7 mouse cellular contexts compared by ENCODE assay signal in the genomic region with DNA sequence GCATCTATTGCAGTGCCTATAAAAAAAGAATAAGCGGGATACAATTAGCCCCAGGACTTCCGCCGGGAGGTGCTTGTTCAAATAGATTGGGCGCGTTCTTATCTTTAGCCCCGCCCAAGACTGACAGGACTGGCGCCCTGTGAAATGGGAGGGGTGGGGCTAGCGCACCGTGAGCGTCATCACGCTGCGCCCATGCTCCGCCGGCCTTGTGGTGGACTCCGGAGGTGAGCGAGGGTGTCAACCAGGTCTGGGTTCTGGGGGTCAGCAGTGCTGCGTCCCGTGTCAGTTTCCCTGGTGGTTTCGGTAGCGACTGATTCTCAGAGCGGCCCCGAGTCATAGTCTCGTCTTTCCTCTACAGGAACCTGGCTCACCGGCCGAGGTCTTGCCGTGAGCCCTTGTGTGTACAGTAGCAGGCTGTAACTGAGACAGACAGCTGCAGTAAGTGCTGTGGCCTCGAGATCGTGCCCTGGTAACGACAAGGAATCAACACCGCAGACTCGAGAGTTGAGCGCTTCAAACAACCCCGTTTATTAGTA. TPM values are rescaled to one million over a fixed set of nuclear protein-coding genes. Genes with fewer than 3 reads are reported as not detected.
DNase-seq lines count a peak whose midpoint lies in the region; ATAC-seq and TF ChIP-seq lines count a peak whose summit lies in the region.

Gene Mrps17, plus strand, starts transcription at position 172 of the 536 bp plus-strand sequence.

- peak; percentile 97 for ATAC-seq in intestine, postnatal 0 days
- peak; percentile 97 for ATAC-seq in midbrain, embryonic 12.5 days (ENCODE audit: low FRiP score, low read depth)

- under 1% methylated on average over 33 of the region's 33 CpGs for WGBS in embryonic facial prominence, embryonic 10.5 days
- WGBS in intestine, postnatal 0 days = under 1% methylated on average over 33 of the region's 33 CpGs
- under 1% methylated on average over 33 of the region's 33 CpGs for WGBS in midbrain, embryonic 12.5 days
- WGBS in small intestine, adult 2 months = under 1% methylated on average over 33 of the region's 33 CpGs

- DNase-seq in adrenal gland, postnatal 10 days = peak; percentile 96
- DNase-seq in embryonic facial prominence, embryonic 10.5 days (ENCODE audit: low spot score) = peak; percentile 94
- DNase-seq in gonadal fat pad, adult 2 months (ENCODE audit: low read depth) = no peak
- DNase-seq in left cerebral cortex, postnatal 4 days = peak; percentile 93

- H3K36me3 ChIP-seq in embryonic facial prominence, embryonic 10.5 days (replicated peaks) = peaks cover 36% of the 10 kb centered on the region
- H3K36me3 ChIP-seq in intestine, postnatal 0 days (ENCODE audit: control insufficient read depth, insufficient read depth) = peaks cover 27% of the 10 kb centered on the region; the same call in 1 of the 2 replicates
- peaks cover 32% of the 10 kb centered on the region for H3K36me3 ChIP-seq in midbrain, embryonic 12.5 days
- H3K36me3 ChIP-seq in small intestine, adult 2 months (ENCODE audit: control insufficient read depth, insufficient read depth, low read length) = peaks cover 9% of the 10 kb centered on the region

- H3K27ac ChIP-seq in embryonic facial prominence, embryonic 10.5 days (replicated peaks) = peak within 1 kb of the TSS; percentile 85
- H3K27ac ChIP-seq in intestine, postnatal 0 days (ENCODE audit: low read depth, low read length) = peak within 1 kb of the TSS; percentile 37; the same call in 1 of the 2 replicates
- H3K27ac ChIP-seq in midbrain, embryonic 12.5 days (replicated peaks) = no peak within 1 kb of the TSS
- H3K27ac ChIP-seq in small intestine, adult 2 months (ENCODE audit: insufficient read depth, low read depth, low read length) = peak within 1 kb of the TSS; percentile 17; the same call in 1 of the 2 replicates

- H3K4me3 ChIP-seq in embryonic facial prominence, embryonic 10.5 days = peak within 1 kb of the TSS; percentile 89
- peak within 1 kb of the TSS; percentile 61 for H3K4me3 ChIP-seq in intestine, postnatal 0 days (ENCODE audit: low read depth, low read length)
- H3K4me3 ChIP-seq in midbrain, embryonic 12.5 days = peak within 1 kb of the TSS; percentile 81
- H3K4me3 ChIP-seq in small intestine, adult 2 months (ENCODE audit: low read depth, low read length) = peak within 1 kb of the TSS; percentile 98

- H3K4me2 ChIP-seq in intestine, postnatal 0 days (replicated peaks; ENCODE audit: low read depth) = peak within 1 kb of the TSS; percentile 70
- peak within 1 kb of the TSS; percentile 69 for H3K4me2 ChIP-seq in midbrain, embryonic 12.5 days (replicated peaks)

- H3K27me3 ChIP-seq in embryonic facial prominence, embryonic 10.5 days (replicated peaks; ENCODE audit: low read depth, poor library complexity, severe bottlenecking) = no peaks in the 10 kb centered on the region
- H3K27me3 ChIP-seq in intestine, postnatal 0 days (replicated peaks; ENCODE audit: control insufficient read depth, insufficient read depth, low read length) = no peaks in the 10 kb centered on the region
- 0 out of 2 replicates have a peak, but pooled peaks cover under 1% of the 10 kb centered on the region for H3K27me3 ChIP-seq in midbrain, embryonic 12.5 days
- no peaks in the 10 kb centered on the region for H3K27me3 ChIP-seq in small intestine, adult 2 months (ENCODE audit: control insufficient read depth, insufficient read depth, low read length)

- TF ChIP-seq POLR2A in small intestine, adult 2 months (IDR thresholded peaks at IDR 0.05; ENCODE audit: low read depth, low read length) = peak; percentile 62

- 0 out of 2 replicates have a peak, but pooled peaks have one; percentile 16 for TF ChIP-seq CTCF in intestine, postnatal 0 days (IDR thresholded peaks at IDR 0.05; ENCODE audit: low read depth)
- TF ChIP-seq CTCF in small intestine, adult 2 months (IDR thresholded peaks at IDR 0.05; ENCODE audit: extremely low read depth, insufficient read length, insufficient replicate concordance, low read depth, low read length) = no peak

- intact Hi-C loops in left cerebral cortex, postnatal 4 days (cut with DNase I) = no loop called here

- H3K9me3 ChIP-seq in embryonic facial prominence, embryonic 10.5 days = no peaks in the 10 kb centered on the region
- no peaks in the 10 kb centered on the region for H3K9me3 ChIP-seq in intestine, postnatal 0 days (ENCODE audit: control insufficient read depth)
- H3K9me3 ChIP-seq in midbrain, embryonic 12.5 days = no peaks in the 10 kb centered on the region

- peak within 1 kb of the TSS; percentile 61 for H3K9ac ChIP-seq in intestine, postnatal 0 days (ENCODE audit: low read depth, low read length)
- peak within 1 kb of the TSS; percentile 82 for H3K9ac ChIP-seq in midbrain, embryonic 12.5 days (replicated peaks)

- peaks cover 8% of the 10 kb centered on the region for H3K4me1 ChIP-seq in embryonic facial prominence, embryonic 10.5 days
- H3K4me1 ChIP-seq in intestine, postnatal 0 days (replicated peaks; ENCODE audit: control insufficient read depth, insufficient read depth, low read length) = peaks cover 5% of the 10 kb centered on the region; the same call in 1 of the 2 replicates
- peaks cover 9% of the 10 kb centered on the region for H3K4me1 ChIP-seq in midbrain, embryonic 12.5 days
- H3K4me1 ChIP-seq in small intestine, adult 2 months (ENCODE audit: control insufficient read depth, insufficient read depth, insufficient read length, low read length) = no peaks in the 10 kb centered on the region

RNA-seq across cellular contexts. Expression of gene Mrps17, which starts in this region (rescaled TPM):
- total RNA-seq in adrenal gland, postnatal 10 days (2021) = 100 to 1,000 TPM in 1 of 2 experiments, 10 to 100 TPM in 1; 94.3 to 101 TPM
- 178 and 186 TPM in 2 replicates for polyA plus RNA-seq in embryonic facial prominence, embryonic 10.5 days (2016; fragmentation: Nextera tagmentation; extraction: Ambion mirVana)
- 59.5 and 72.4 TPM in 2 replicates for polyA plus RNA-seq in gonadal fat pad, adult 2 months (2012; rRNA removed)
- polyA plus RNA-seq in intestine, postnatal 0 days (2015; fragmentation: Nextera tagmentation; extraction: Ambion mirVana) = 109 and 115 TPM in 2 replicates
- 10 to 100 TPM; 73.9 to 74.6 TPM for total RNA-seq in left cerebral cortex, postnatal 4 days (2021)
- 156 and 171 TPM in 2 replicates for polyA plus RNA-seq in midbrain, embryonic 12.5 days (2016; fragmentation: Nextera tagmentation; extraction: Ambion mirVana)
- polyA plus RNA-seq in small intestine, adult 2 months (2012; rRNA removed) = 8.9 and 28.7 TPM in 2 replicates
